Mouse (Mus musculus): ENCODE measurements around the gene Gm13278. TPM values are rescaled to one million over a fixed set of nuclear protein-coding genes. Genes with fewer than 3 reads are reported as not detected.
"Not testable (repeated sequence)": the region's sequence is repeated elsewhere in the genome, so short reads cannot be mapped to it uniquely, and the experiment has no call there.

The Gm13278 gene
- polyA plus RNA-seq, 1 experiment from 2014 or later = not detected

DNA sequence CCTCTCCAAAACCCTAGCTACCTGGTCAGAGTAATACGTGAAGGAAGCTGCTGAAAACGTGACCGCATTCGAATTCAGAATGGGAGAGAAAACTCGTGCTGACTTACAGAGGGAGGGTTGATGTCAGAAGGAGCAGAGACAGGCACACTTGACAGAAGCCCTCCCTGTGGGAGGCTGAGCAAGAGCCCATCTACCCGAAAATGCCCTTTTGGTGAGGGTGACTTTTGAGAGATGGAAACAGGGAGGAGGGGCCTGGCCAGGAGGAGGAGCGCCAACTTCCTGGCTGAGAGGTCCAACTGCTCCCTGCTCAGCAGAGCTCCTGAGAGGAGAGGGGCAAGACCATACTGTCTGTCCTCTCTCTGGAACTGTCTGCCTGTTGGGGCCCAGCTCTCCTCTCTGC, 8.0 kb downstream of the Gm13278 start, which contains the start of gene Gm13285:
Gm13285 (plus strand) TSS at position 301 of the 400 bp plus-strand sequence.
- H3K27ac ChIP-seq (replicated peaks); H3K4me1 ChIP-seq; H3K4me2 ChIP-seq; H3K36me3 ChIP-seq; ATAC-seq (ENCODE audit: low FRiP score); H3K27me3 ChIP-seq (replicated peaks); H3K9ac ChIP-seq (replicated peaks); H3K4me3 ChIP-seq (replicated peaks); H3K9me3 ChIP-seq (replicated peaks): not testable (repeated sequence)
- WGBS = 13% methylated on average over 5 of the region's 7 CpGs

DNA sequence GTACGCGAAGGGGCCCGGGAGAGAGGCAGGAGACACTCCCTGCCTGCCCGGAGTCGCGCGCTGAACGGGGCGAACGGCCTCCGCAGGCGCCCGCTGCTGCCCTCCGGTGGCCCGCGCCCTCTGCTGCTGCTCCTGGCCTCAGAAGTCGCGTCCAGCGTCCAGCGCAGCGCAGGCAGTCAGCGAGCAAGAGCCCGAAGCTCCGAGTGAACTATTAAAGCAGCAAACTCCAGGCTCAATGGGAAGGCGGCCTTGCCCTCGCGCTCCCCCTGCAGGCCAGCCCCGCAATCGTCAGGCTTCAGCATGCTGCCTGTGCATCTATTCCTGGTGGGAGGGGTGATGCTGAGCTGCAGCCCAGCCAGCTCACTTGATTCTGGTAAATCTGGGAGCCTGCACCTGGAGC, 11.6 kb downstream of the Gm13278 start, which contains the start of gene Gm13287:
Gm13287 (plus strand) TSS at position 301 of the 400 bp plus-strand sequence.
- not testable (repeated sequence) for H3K9me3 ChIP-seq (replicated peaks); H3K27me3 ChIP-seq (replicated peaks); ATAC-seq (ENCODE audit: low FRiP score); H3K36me3 ChIP-seq; H3K4me1 ChIP-seq; H3K4me3 ChIP-seq (replicated peaks); H3K9ac ChIP-seq (replicated peaks); H3K27ac ChIP-seq (replicated peaks); H3K4me2 ChIP-seq
- no CpG with 5 or more reads among the region's 29 CpGs for WGBS

DNA sequence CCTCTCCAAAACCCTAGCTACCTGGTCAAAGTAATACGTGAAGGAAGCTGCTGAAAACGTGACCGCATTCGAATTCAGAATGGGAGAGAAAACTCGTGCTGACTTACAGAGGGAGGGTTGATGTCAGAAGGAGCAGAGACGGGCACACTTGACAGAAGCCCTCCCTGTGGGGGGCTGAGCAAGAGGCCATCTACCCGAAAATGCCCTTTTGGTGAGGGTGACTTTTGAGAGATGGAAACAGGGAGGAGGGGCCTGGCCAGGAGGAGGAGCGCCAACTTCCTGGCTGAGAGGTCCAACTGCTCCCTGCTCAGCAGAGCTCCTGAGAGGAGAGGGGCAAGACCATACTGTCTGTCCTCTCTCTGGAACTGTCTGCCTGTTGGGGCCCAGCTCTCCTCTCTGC, 13.9 kb downstream of the Gm13278 start, which contains the start of gene Gm13288:
Gm13288 (plus strand) TSS at position 301 of the 400 bp plus-strand sequence.
- peak within 1 kb of the TSS; percentile 52 for H3K4me2 ChIP-seq
- not testable (repeated sequence) for H3K9ac ChIP-seq (replicated peaks); H3K36me3 ChIP-seq; ATAC-seq (ENCODE audit: low FRiP score); H3K27ac ChIP-seq (replicated peaks); H3K27me3 ChIP-seq (replicated peaks); H3K9me3 ChIP-seq (replicated peaks); H3K4me1 ChIP-seq
- H3K4me3 ChIP-seq (replicated peaks) = peak within 1 kb of the TSS; percentile 21; the same call in 1 of the 2 replicates
- no CpG with 5 or more reads among the region's 8 CpGs for WGBS

DNA sequence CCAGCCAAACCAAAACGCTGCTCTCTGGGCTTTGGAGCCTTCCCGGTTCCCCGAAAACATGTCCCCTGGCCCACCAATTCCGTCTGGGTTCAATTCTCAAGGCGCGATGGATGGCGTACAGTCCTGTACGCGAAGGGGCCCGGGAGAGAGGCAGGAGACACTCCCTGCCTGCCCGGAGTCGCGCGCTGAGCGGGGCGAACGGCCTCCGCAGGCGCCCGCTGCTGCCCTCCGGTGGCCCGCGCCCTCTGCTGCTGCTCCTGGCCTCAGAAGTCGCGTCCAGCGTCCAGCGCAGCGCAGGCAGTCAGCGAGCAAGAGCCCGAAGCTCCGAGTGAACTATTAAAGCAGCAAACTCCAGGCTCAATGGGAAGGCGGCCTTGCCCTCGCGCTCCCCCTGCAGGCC, 14.4 kb downstream of the Gm13278 start:
- ATAC-seq (ENCODE audit: low FRiP score); H3K27ac ChIP-seq (replicated peaks); H3K4me1 ChIP-seq; H3K9me3 ChIP-seq (replicated peaks); H3K36me3 ChIP-seq; H3K9ac ChIP-seq (replicated peaks); H3K27me3 ChIP-seq (replicated peaks): not testable (repeated sequence)
- Histone ChIP-seq H3K4me3 (replicated peaks) (peak overlapping the region; percentile 21; the same call in 1 of the 2 replicates), H3K4me2 (peak overlapping the region; percentile 52)
- WGBS = no CpG with 5 or more reads among the region's 34 CpGs

DNA sequence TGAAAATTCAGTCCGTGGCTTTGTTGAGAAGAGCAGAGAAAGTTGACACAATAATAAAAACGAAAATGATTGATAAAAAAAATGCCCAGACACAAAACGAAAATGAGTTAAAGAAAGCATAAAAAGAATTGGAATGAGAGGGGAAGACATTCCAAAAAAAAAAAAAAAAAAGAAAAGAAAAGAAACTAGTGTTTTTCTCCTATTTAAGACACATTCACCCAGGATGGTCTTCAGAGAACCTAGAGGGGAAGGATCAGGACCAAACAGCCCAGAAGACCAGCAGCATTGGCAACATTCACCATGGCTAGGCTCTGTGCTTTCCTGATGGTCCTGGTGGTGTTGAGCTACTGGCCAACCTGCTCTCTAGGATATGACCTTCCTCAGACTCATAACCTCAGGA, 24.6 kb downstream of the Gm13278 start, which contains the start of gene Ifna7:
Ifna7 (plus strand) TSS at position 301 of the 400 bp plus-strand sequence.
- no peak within 1 kb of the TSS for H3K4me3 ChIP-seq (replicated peaks)
- H3K4me2 ChIP-seq = no peak within 1 kb of the TSS
- ATAC-seq (ENCODE audit: low FRiP score) = no peak
- H3K9ac ChIP-seq (replicated peaks) = no peak within 1 kb of the TSS
- no peaks in the 10 kb centered on the region for H3K36me3 ChIP-seq
- H3K27me3 ChIP-seq (replicated peaks) = no peaks in the 10 kb centered on the region
- H3K9me3 ChIP-seq (replicated peaks) = no peaks in the 10 kb centered on the region
- no peaks in the 10 kb centered on the region for H3K4me1 ChIP-seq
- H3K27ac ChIP-seq (replicated peaks) = no peak within 1 kb of the TSS
- WGBS = 71% methylated on average over 3 of the region's 3 CpGs

DNA sequence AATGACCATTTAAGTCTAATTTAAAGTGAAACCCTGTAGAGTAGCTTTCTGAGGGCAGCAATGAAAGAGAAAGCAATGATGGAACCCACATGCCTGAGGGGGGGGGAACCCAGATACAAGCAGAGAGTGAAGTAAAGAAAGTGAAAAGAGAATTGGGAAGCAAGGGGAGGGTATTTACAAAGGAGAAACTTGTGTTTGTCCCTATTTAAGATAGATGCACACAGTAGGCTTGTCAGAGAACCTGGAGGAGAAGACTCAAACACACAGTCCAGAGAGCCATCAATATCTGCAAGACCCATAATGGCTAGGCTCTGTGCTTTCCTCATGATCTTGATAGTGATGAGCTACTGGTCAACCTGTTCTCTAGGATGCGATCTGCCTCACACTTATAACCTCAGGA, 28.3 kb downstream of the Gm13278 start, which contains the start of gene Ifna11:
Ifna11 (plus strand) TSS at position 301 of the 400 bp plus-strand sequence.
- Histone ChIP-seq H3K27me3 (replicated peaks) (no peaks in the 10 kb centered on the region), H3K4me2 (no peak within 1 kb of the TSS), H3K4me3 (replicated peaks) (no peak within 1 kb of the TSS), H3K9ac (replicated peaks) (no peak within 1 kb of the TSS), H3K36me3 (no peaks in the 10 kb centered on the region), H3K4me1 (no peaks in the 10 kb centered on the region), H3K27ac (replicated peaks) (no peak within 1 kb of the TSS), H3K9me3 (replicated peaks) (no peaks in the 10 kb centered on the region)
- WGBS = 85% methylated on average over 1 of the region's 1 CpGs
- ATAC-seq (ENCODE audit: low FRiP score) = no peak

DNA sequence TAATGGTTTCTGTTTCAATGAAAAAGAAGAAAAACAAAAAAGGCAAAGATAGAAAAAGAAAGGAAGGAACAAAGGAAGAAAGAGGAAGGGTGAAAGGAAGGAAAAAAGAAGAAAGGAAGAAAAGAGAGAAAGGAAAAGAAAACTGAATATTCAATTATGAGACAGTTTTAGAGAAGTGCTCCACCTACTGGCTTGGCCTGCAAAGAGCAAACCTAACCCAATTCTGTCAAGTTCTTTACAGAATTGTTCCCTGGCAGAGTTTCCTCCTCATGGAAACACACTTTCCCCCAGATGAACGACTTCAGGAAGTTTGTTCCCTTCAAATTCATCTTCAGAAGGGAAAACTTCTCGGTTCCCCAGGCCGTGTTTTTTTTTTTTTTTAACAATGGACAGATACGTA, 31.6 kb downstream of the Gm13278 start:
- no peak for ATAC-seq (ENCODE audit: low FRiP score)
- Histone ChIP-seq H3K4me3 (replicated peaks) (no peak overlapping the region), H3K9me3 (replicated peaks) (no peaks in the 10 kb centered on the region), H3K36me3 (no peaks in the 10 kb centered on the region), H3K4me2 (no peak overlapping the region), H3K4me1 (no peaks in the 10 kb centered on the region), H3K9ac (replicated peaks) (no peak overlapping the region), H3K27me3 (replicated peaks) (no peaks in the 10 kb centered on the region), H3K27ac (replicated peaks) (no peak overlapping the region)
- WGBS = 18% methylated on average over 4 of the region's 4 CpGs

DNA sequence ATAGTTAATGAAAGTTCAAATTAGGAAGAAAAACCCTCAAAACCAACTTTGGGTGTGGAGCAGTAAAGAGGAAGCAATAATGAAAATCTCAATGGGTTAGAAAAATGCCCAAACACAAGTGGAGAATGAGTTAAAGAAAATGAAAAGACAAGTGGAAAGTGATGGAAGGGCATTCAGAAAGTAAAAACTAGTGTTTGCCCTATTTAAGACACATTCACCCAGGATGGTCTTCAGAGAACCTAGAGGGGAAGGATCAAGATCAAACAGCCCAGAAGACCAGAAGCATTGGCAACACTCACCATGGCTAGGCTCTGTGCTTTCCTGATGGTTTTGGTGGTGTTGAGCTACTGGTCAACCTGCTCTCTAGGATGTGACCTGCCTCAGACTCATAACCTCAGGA, 35.8 kb downstream of the Gm13278 start, which contains the start of gene Ifna6:
Ifna6 (plus strand) TSS at position 301 of the 400 bp plus-strand sequence.
- ATAC-seq (ENCODE audit: low FRiP score); H3K4me3 ChIP-seq (replicated peaks); H3K27me3 ChIP-seq (replicated peaks); H3K4me1 ChIP-seq; H3K4me2 ChIP-seq; H3K9me3 ChIP-seq (replicated peaks); H3K36me3 ChIP-seq; H3K9ac ChIP-seq (replicated peaks); H3K27ac ChIP-seq (replicated peaks): not testable (repeated sequence)

DNA sequence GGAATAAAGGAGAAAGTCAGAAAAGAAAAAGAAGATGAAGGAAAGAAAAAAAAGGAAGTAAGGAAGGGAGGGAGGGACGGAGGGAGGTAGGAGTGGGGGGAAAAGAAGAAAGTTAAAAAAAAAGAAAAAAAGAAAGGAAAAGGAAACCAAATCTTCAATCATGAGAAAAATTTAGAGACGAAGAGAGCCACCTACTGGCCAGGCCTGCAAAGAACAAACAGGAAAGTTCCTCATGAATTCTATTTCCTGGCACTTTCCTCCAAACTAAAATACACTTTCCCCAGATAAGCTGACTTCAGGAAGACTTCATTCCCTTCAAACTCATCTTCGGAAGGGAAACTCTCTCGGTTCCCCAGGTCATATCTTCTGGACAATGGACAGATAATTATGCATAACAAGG, 39.2 kb downstream of the Gm13278 start:
- Histone ChIP-seq H3K27me3 (replicated peaks) (no peaks in the 10 kb centered on the region), H3K36me3 (no peaks in the 10 kb centered on the region), H3K4me1 (no peaks in the 10 kb centered on the region), H3K27ac (replicated peaks) (no peak overlapping the region), H3K9ac (replicated peaks) (no peak overlapping the region), H3K4me3 (replicated peaks) (no peak overlapping the region), H3K9me3 (replicated peaks) (no peaks in the 10 kb centered on the region), H3K4me2 (no peak overlapping the region)
- 36% methylated on average over 4 of the region's 4 CpGs for WGBS
- no peak for ATAC-seq (ENCODE audit: low FRiP score)

DNA sequence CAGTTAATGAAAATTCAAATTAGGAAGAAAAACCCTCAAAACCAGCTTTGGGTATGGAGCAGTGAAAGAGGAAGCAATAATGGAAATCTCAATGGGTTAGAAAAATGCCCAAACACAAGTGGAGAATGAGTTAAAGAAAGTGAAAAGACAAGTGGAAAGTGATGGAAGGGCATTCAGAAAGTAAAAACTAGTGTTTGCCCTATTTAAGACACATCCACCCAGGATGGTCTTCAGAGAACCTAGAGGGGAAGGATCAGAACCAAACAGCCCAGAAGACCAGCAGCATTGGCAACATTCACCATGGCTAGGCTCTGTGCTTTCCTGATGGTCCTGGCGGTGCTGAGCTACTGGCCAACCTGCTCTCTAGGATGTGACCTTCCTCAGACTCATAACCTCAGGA, 43.9 kb downstream of the Gm13278 start, which contains the start of gene Ifna5:
Ifna5 (plus strand) TSS at position 301 of the 400 bp plus-strand sequence.
- not testable (repeated sequence) for ATAC-seq (ENCODE audit: low FRiP score); H3K9me3 ChIP-seq (replicated peaks); H3K27ac ChIP-seq (replicated peaks); H3K9ac ChIP-seq (replicated peaks); H3K4me3 ChIP-seq (replicated peaks); H3K4me2 ChIP-seq; H3K27me3 ChIP-seq (replicated peaks); H3K4me1 ChIP-seq; H3K36me3 ChIP-seq
- 93% methylated on average over 1 of the region's 1 CpGs for WGBS

DNA sequence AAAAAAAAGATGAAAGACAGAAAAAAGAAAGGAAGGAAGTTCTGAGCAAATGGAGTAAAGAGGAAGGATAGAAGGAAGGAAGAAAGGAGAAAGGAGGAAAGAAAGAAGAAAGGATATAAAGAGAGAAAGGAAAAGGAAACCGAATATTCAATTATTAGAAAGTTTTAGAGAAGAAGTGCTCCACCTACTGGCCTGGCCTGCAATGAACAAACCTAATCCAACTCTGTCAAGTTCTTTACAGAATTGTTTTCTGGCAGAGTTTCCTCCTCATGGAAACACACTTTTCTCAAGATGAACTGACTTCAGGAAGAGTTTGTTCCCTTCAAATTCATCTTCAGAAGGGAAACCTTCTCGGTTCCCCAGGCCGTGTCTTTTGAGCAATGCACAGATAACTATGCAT, 47.5 kb downstream of the Gm13278 start:
- WGBS = 42% methylated on average over 3 of the region's 3 CpGs
- Histone ChIP-seq H3K4me2 (no peak overlapping the region), H3K9ac (replicated peaks) (no peak overlapping the region), H3K4me3 (replicated peaks) (no peak overlapping the region), H3K27ac (replicated peaks) (no peak overlapping the region), H3K4me1 (no peaks in the 10 kb centered on the region), H3K36me3 (no peaks in the 10 kb centered on the region), H3K27me3 (replicated peaks) (no peaks in the 10 kb centered on the region), H3K9me3 (replicated peaks) (no peaks in the 10 kb centered on the region)
- no peak for ATAC-seq (ENCODE audit: low FRiP score)

DNA sequence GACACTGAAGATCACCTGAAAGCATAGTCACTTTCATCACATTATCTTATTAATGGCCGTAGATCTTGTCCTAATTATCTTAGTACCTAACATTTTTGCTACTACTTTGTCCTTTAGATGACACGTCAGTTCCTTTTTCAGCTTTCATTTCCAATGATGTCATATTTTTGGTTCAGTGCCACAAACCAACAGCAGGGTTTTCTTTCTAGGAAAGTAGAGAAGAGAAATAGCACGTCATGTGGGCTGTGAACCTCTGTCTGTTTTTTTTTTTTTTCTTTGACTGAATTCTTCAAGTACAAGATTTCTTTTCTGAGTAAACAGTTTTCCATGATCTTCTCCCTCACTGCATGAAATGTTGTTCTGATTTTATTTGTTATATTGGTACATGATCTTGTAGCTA, 48.7 kb downstream of the Gm13278 start:
- no peak overlapping the region for H3K4me2 ChIP-seq
- ATAC-seq (ENCODE audit: low FRiP score) = no peak
- no peaks in the 10 kb centered on the region for H3K36me3 ChIP-seq
- H3K9me3 ChIP-seq (replicated peaks) = no peaks in the 10 kb centered on the region
- H3K27me3 ChIP-seq (replicated peaks) = no peaks in the 10 kb centered on the region
- no peaks in the 10 kb centered on the region for H3K4me1 ChIP-seq
- no peak overlapping the region for H3K27ac ChIP-seq (replicated peaks)
- no peak overlapping the region for H3K4me3 ChIP-seq (replicated peaks)
- no peak overlapping the region for H3K9ac ChIP-seq (replicated peaks)
- WGBS = 85% methylated on average over 3 of the region's 3 CpGs
